Mouse (Mus musculus) midbrain, postnatal 0 days (tissue): ENCODE results near the gene Ahsg. TPM values are rescaled to one million over a fixed set of nuclear protein-coding genes. Genes with fewer than 3 reads are reported as not detected.
A peak's percentile ranks its signal among the peaks of the same experiment; 100 is the strongest.

Experiments used
- ATAC-seq: fragments of 200-750 bp; cut with Nextera tagmentation; 2 replicates; pipeline ENCODE4 v1.8.0; 2017; ENCODE audit warnings: moderate number of reproducible peaks, mild to moderate bottlenecking, moderate TSS enrichment, moderate library complexity; ENCODE audit not compliant: low FRiP score
- DNase-seq: peaks from one replicate; pipeline ENCODE4 v3.0.0-alpha.2; 2015; ENCODE audit warnings: low spot score
- H3K27ac ChIP-seq: fragments of 300-500 bp; sonication (generic); 2 replicates; pipeline ENCODE4 v1.5.1; 2014; ENCODE audit warnings: low read depth, mild to moderate bottlenecking, low read length, mixed read lengths
- H3K27me3 ChIP-seq: fragments of 300-500 bp; sonication (generic); 2 replicates; pipeline ENCODE4 v1.6.1; 2014; ENCODE audit warnings: low read length, control low read depth, mixed read lengths; ENCODE audit not compliant: insufficient read depth
- H3K36me3 ChIP-seq: fragments of 300-500 bp; sonication (generic); 2 replicates; pipeline ENCODE4 v1.6.1; 2014; ENCODE audit warnings: low read length, control low read depth, mixed read lengths; ENCODE audit not compliant: insufficient read depth
- H3K4me1 ChIP-seq: fragments of 300-500 bp; sonication (generic); 2 replicates; pipeline ENCODE4 v1.6.1; 2014; ENCODE audit warnings: mild to moderate bottlenecking, control low read depth, antibody characterized with exemption, low read length, mixed read lengths; ENCODE audit not compliant: insufficient read depth
- H3K4me2 ChIP-seq: fragments of 300-500 bp; sonication (generic); 2 replicates; pipeline ENCODE4 v1.6.1; 2014; ENCODE audit warnings: low read depth, mild to moderate bottlenecking, low read length, mixed read lengths; ENCODE audit not compliant: poor library complexity, severe bottlenecking
- H3K4me3 ChIP-seq: fragments of 300-500 bp; sonication (generic); 2 replicates; pipeline ENCODE4 v1.5.1; 2014; ENCODE audit warnings: low read depth, mild to moderate bottlenecking, low read length, moderate library complexity
- H3K9ac ChIP-seq: fragments of 300-500 bp; sonication (generic); replicated peaks from 2 replicates; pipeline ENCODE4 v1.6.1; 2014; ENCODE audit warnings: mild to moderate bottlenecking, low read length, moderate library complexity, mixed read lengths; ENCODE audit not compliant: poor library complexity, severe bottlenecking
- H3K9me3 ChIP-seq: fragments of 300-500 bp; sonication (generic); 2 replicates; pipeline ENCODE4 v1.6.1; 2016; ENCODE audit warnings: low read length, control low read depth
- CTCF ChIP-seq: IDR thresholded peaks from 2 replicates; pipeline ENCODE4 v1.5.1; 2016; ENCODE audit warnings: antibody characterized with exemption, mild to moderate bottlenecking
- WGBS: fragments of 180-500 bp; shearing (Covaris S2); extraction: QIAGEN DNeasy Blood & Tissue Kit; methylation state at CpG from one replicate; pipeline ENCODE4 v1.1.7; 2014; 5-methylcytosine and 5-hydroxymethylcytosine counted together
- polyA plus RNA-seq: library from polyadenylated mRNA; unstranded; fragments of >200 nt; fragmentation: Nextera tagmentation; extraction: Ambion mirVana; gene quantifications from 2 replicates; pipeline ENCODE4 v1.2.1, GENCODE M21; 2015
- total RNA-seq: library from RNA; depleted of rRNA; stranded (reverse); fragments of >200 nt; gene quantifications from 2 replicates; pipeline ENCODE4 v1.2.3, GENCODE M21; 2014

Ahsg gene
- total and polyA plus RNA-seq, 2 experiments from 2014 or later, result 0.36 TPM; not detected in 1

DNA sequence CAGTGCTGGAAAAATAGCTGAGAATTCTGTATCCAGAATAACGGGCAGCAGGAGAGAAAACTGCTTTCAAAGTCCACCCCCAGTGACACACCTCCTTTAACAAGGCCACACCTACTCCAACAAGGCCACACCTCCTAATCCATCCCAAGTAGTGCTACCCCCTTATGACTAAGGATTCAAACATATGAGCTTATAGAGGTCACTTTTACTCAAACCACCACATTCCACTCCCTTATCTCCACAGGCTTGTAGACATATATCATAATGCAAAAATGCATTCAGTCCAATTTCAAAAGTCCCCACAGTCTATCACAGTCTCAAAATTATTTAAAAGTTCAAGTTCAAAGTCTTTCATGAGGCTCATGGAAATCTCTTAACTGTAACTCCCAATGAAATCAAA lies 43.4 kb upstream of the Ahsg start:
- no peaks in the 10 kb centered on the region for H3K27me3 ChIP-seq
- H3K4me2 ChIP-seq, result no peak overlapping the region
- no peak overlapping the region for H3K9ac ChIP-seq
- TF ChIP-seq CTCF, result no peak
- no peak for DNase-seq
- no peak overlapping the region for H3K27ac ChIP-seq
- no peaks in the 10 kb centered on the region for H3K36me3 ChIP-seq
- 96% methylated on average over 1 of the region's 1 CpGs for WGBS
- no peak overlapping the region for H3K4me3 ChIP-seq
- H3K4me1 ChIP-seq, result 0 out of 2 replicates have a peak, but pooled peaks cover 2% of the 10 kb centered on the region
- no peaks in the 10 kb centered on the region for H3K9me3 ChIP-seq
- no peak for ATAC-seq

DNA sequence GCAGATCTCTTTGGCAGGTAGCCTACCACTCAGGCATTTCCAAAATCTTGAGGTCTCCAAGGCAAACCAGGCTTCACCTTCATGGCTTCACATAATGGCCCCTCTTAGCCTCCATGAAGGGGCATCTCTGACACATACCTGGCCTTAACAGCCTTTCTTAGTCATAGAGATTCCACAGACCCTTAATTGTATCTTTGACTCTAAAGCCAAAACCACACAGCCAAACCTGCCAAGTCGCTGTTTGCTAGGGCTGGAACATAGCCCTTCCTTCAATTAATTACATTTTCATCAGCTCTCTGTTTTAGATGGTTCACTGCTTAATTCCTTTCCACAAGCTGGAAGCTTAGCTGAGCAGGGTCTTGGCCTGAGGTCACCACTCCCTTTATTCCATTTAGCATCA lies 42.7 kb upstream of the Ahsg start:
- DNase-seq (no peak), ATAC-seq (no peak)
- no peak for TF ChIP-seq CTCF
- 0 out of 2 replicates have a peak, but pooled peaks cover 2% of the 10 kb centered on the region for H3K4me1 ChIP-seq
- no peaks in the 10 kb centered on the region for H3K9me3 ChIP-seq
- H3K4me3 ChIP-seq, result no peak overlapping the region
- no peak overlapping the region for H3K9ac ChIP-seq
- no peaks in the 10 kb centered on the region for H3K36me3 ChIP-seq
- no peak overlapping the region for H3K27ac ChIP-seq
- H3K27me3 ChIP-seq, result no peaks in the 10 kb centered on the region
- 100% methylated on average over 1 of the region's 1 CpGs for WGBS
- no peak overlapping the region for H3K4me2 ChIP-seq

- DNase-seq (no peak), ATAC-seq (no peak)
- no peaks in the 10 kb centered on the region for H3K27me3 ChIP-seq
- 96% methylated on average over 4 of the region's 4 CpGs for WGBS
- H3K36me3 ChIP-seq, result no peaks in the 10 kb centered on the region
- H3K9ac ChIP-seq, result no peak overlapping the region
- no peak for TF ChIP-seq CTCF
- H3K27ac ChIP-seq, result no peak overlapping the region
- peaks cover 5% of the 10 kb centered on the region; the same call in 1 of the 2 replicates for H3K4me1 ChIP-seq
- H3K9me3 ChIP-seq, result no peaks in the 10 kb centered on the region
- no peak overlapping the region for H3K4me3 ChIP-seq
- no peak overlapping the region for H3K4me2 ChIP-seq
These were observed 38.4 kb upstream of the Ahsg start for GRCm38 (mm10) chr16:22852709-22853108.

- WGBS, result 16% methylated on average over 9 of the region's 9 CpGs
- H3K9me3 ChIP-seq, result no peaks in the 10 kb centered on the region
- no peak for ATAC-seq
- peak overlapping the region; percentile 48 for H3K9ac ChIP-seq
- no peaks in the 10 kb centered on the region for H3K36me3 ChIP-seq
- peaks cover 11% of the 10 kb centered on the region; the same call in 1 of the 2 replicates for H3K4me1 ChIP-seq
- no peak for DNase-seq
- H3K4me2 ChIP-seq, result peak overlapping the region; percentile 67
- H3K27ac ChIP-seq, result 0 out of 2 replicates have a peak overlapping the region, but pooled peaks have one; percentile 47
- H3K27me3 ChIP-seq, result no peaks in the 10 kb centered on the region
- no peak for TF ChIP-seq CTCF
- peak overlapping the region; percentile 98 for H3K4me3 ChIP-seq
These were observed 34.3 kb upstream of the Ahsg start for GRCm38 (mm10) chr16:22856773-22857172.

- peak within 1 kb of the TSS; percentile 87 for H3K4me2 ChIP-seq
- peak within 1 kb of the TSS; percentile 73 for H3K27ac ChIP-seq
- peak within 1 kb of the TSS; percentile 98 for H3K4me3 ChIP-seq
- no peaks in the 10 kb centered on the region for H3K9me3 ChIP-seq
- no peaks in the 10 kb centered on the region for H3K27me3 ChIP-seq
- peak; percentile 99 for ATAC-seq
- H3K9ac ChIP-seq, result peak within 1 kb of the TSS; percentile 95
- peaks cover 11% of the 10 kb centered on the region; the same call in 1 of the 2 replicates for H3K4me1 ChIP-seq
- DNase-seq, result peak; percentile 99
- no peak for TF ChIP-seq CTCF
- WGBS, result under 1% methylated on average over 61 of the region's 62 CpGs
- H3K36me3 ChIP-seq, result no peaks in the 10 kb centered on the region
These were observed 33.5 kb upstream of the Ahsg start, which contains the start of the genes Tbccd1 and Dnajb11 for GRCm38 (mm10) chr16:22857431-22858113. TSS of gene Tbccd1 (minus strand) at chr16:22857669. TSS of gene Dnajb11 (plus strand) at chr16:22857845.

DNA sequence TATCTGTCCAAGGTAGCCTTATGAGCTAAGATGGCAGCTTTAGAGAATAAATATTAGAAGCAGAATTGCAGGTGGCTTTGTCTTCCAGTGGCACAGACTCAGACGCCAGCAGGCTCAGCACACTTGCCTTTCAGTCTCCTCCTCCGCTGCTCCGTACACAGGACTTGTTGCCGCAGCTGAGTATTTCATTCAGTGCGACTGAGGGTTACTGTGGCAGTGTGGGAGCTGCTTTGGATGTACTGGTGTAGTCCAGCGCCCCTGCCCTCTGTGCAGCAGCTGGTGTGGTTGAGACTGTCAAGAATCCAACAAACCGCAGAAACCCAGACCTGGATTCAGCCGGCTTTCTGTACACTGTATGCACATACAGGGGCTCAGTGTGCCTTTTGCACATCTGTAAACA lies 18.7 kb upstream of the Ahsg start:
- 85% methylated on average over 8 of the region's 8 CpGs for WGBS
- Histone ChIP-seq H3K9me3 (no peaks in the 10 kb centered on the region), H3K36me3 (peaks cover 54% of the 10 kb centered on the region), H3K27ac (no peak overlapping the region), H3K4me3 (no peak overlapping the region), H3K9ac (no peak overlapping the region), H3K27me3 (no peaks in the 10 kb centered on the region), H3K4me1 (no peaks in the 10 kb centered on the region), H3K4me2 (no peak overlapping the region)
- no peak for TF ChIP-seq CTCF
- ATAC-seq (no peak), DNase-seq (no peak)
